Mouse (Mus musculus): ENCODE data around the gene Olfr73.
"Not testable (repeated sequence)": the region's sequence is repeated elsewhere in the genome, so short reads cannot be mapped to it uniquely, and the experiment has no call there.

Olfr73 gene

DNA sequence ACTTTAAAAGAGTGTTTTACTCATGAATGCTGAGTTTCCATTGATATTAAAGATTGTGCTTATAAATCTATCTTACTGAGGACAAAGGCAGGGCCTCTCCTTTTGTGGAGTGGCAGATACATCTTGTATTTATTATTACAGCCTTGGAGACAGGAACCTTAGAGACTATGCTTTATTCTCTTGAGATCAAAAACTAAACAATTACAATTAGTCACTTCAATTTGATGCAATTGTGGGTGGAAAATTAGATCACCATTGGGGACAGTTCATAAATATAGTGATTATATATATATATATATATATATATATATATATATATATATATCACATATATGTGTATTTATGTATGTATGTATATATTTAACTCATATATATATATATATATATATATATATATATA is at the start of gene Olfr73:
Gene Olfr73, minus strand, starts transcription at position 101 of the 400 bp plus-strand sequence.
- DNase-seq (ENCODE audit: low spot score) = no peak

DNA sequence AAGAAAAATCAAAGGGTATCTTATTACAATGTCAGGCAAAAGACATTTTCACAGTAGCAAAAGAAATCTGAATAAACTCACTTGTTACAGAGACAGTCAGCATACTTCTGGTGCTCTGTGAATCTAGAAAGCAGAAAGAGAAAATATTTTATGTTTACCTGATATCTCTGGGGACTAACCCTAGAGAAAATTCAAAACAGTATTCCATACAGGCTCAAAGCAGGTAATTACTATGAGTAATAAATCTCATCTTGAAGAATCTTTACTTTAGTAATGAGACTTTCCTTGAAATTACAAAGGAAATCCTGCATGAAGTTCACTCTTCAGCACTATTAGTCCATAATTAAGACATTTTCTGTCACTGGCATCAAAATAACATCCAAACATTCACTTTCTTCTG is 34.2 kb upstream of the Olfr73 start, which contains the start of gene Olfr1163:
Gene Olfr1163, minus strand, starts transcription at position 101 of the 400 bp plus-strand sequence.
- DNase-seq (ENCODE audit: low spot score) = no peak

DNA sequence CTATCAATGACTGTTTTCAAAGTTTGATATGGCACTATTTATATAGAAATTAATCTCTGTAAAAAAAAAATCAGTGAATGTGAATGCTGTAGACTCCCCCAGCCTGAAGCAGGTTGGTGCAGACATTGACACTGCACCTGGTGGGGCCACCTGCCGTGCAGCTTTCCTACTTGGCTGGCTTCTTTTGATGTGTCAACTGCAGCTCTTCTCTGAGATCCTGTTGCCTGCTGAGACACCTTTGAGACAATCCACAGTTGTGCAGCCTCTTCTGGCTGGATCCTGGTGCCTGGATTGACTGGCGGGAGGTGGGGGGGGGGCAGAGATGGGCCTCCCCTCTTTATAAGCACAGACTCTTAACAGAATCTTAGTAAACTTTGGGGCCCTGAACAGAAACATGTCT is 26.1 kb upstream of the Olfr73 start:
- DNase-seq (ENCODE audit: low spot score) = no peak

DNA sequence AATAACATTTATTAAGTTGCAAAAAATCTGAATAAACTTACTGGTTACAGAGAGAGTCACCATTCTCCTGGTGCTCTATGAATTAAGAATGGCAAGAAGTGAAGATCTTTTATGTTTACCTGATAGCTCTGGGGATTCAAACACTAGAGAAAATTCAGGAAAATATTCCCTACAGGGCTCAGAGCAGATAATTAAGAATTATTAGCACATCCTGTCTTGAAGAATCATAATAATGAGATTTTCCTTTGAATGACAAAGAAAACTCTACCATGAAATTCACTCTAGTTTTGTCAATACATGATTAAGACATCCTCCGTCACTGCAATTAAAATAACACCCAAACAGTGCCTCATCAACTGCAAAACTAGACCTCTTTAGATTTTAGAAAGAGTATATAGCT is 13.5 kb upstream of the Olfr73 start, which contains the start of gene Olfr1162:
Gene Olfr1162, minus strand, starts transcription at position 101 of the 400 bp plus-strand sequence.
- no peak for DNase-seq (ENCODE audit: low spot score)

DNA sequence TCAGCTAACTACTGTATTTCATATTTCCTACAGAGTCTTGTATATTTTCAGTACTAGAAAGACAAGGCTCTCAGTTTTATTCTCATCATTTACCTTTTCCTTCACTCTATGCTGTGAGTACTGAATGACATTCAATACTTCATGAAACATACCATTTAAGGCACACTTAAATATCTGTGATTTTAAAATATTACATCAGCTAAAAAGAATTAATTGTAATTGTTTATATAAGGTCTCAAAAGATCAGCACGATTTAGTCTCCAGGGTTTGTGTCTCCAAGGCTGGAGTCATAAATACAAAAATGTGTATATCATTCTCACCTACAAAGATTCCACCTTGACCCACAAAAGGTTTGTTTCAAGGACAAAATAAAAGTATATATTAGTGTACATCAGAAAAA is 15.0 kb downstream of the Olfr73 start, which contains the start of gene Olfr1161:
Gene Olfr1161, plus strand, starts transcription at position 301 of the 400 bp plus-strand sequence.
- not testable (repeated sequence) for DNase-seq (ENCODE audit: low spot score)

DNA sequence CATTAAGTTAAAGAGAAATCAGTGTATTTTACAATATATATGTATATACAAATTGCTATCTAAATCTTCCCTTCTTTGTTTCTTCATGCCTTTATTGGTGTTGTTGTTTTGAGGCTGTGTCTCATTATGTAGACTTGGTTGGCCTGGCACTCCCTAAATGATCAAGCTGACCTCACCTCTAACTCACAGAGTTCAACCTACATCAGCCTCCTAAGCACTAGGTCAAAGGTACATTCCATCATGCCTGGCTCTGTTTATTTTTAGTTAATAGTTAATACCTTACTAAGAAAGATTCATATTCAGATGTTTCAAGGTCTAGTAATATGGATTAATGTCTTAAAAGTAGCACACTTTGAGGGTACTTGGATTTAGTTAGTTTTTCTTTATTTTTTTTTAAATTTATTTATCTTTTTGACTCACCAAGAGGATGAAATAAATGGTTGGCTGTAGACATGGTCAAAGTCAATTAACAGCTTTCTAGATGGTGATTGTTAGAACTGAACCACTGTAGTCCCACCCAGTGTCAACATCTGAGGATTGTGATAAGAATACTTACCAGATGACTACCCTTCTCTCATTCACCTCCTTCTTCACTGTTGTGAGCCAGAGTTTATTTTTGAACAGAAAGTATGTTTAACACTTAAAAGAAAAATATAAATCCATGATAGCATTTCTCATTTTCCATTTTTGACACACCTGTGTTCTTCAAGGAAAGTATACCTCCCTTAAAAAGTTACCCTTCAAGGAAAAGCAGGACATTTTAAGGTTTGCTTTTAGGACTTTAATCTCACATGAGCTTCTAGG is 29.8 kb downstream of the Olfr73 start, which contains the start of gene Olfr1160:
Gene Olfr1160, minus strand, starts transcription at position 754 of the 804 bp plus-strand sequence.
- no peak for DNase-seq (ENCODE audit: low spot score)

DNA sequence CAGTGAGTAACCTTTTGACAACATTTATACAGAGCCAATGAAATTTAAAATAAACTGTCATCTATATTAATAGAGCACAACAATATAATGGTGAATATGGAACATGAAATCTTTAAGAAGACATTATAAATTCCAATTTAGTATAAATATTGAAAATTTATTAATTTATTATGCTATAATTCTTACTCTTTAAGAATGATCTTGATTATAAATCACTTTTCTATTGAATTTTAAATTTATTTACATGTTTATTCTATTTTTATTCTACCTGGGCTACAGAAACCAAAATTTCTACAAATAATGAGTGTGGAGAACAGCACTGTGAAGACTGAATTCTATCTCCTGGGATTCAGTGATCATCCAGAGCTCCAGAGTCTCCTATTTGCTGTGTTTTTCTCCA is 47.7 kb downstream of the Olfr73 start, which contains the start of gene Olfr1158:
Gene Olfr1158, plus strand, starts transcription at position 301 of the 400 bp plus-strand sequence.
- no peak for DNase-seq (ENCODE audit: low spot score)

Measured in MN1 (cell line).